Mouse (Mus musculus) hindbrain, embryonic 13.5 days (tissue): ENCODE results near the gene B3gnt4. TPM values are rescaled to one million over a fixed set of nuclear protein-coding genes. Genes with fewer than 3 reads are reported as not detected.
"Not testable (repeated sequence)": the region's sequence is repeated elsewhere in the genome, so short reads cannot be mapped to it uniquely, and the experiment has no call there.

Source experiments
- ATAC-seq: fragments of 200-750 bp; cut with Nextera tagmentation; 2 replicates; pipeline ENCODE4 v1.8.0; 2017; ENCODE audit warnings: moderate TSS enrichment; ENCODE audit not compliant: low FRiP score
- H3K27ac ChIP-seq: fragments of 300-500 bp; sonication (generic); 2 replicates; pipeline ENCODE4 v1.5.1; 2015; ENCODE audit warnings: inconsistent platforms, mild to moderate bottlenecking, moderate library complexity
- H3K27me3 ChIP-seq: fragments of 300-500 bp; sonication (generic); 2 replicates; pipeline ENCODE4 v1.6.1; 2015; ENCODE audit warnings: mild to moderate bottlenecking, inconsistent platforms
- H3K36me3 ChIP-seq: fragments of 300-500 bp; sonication (generic); 2 replicates; pipeline ENCODE4 v1.6.1; 2015; ENCODE audit warnings: mild to moderate bottlenecking, inconsistent platforms
- H3K4me1 ChIP-seq: fragments of 300-500 bp; sonication (generic); replicated peaks from 2 replicates; pipeline ENCODE4 v1.6.1; 2015; ENCODE audit warnings: inconsistent platforms
- H3K4me2 ChIP-seq: fragments of 300-500 bp; sonication (generic); 2 replicates; pipeline ENCODE4 v1.6.1; 2015; ENCODE audit warnings: inconsistent platforms, mild to moderate bottlenecking, moderate library complexity
- H3K4me3 ChIP-seq: fragments of 300-500 bp; sonication (generic); 2 replicates; pipeline ENCODE4 v1.5.1; 2015; ENCODE audit warnings: mild to moderate bottlenecking, inconsistent platforms
- H3K9ac ChIP-seq: fragments of 300-500 bp; sonication (generic); 2 replicates; pipeline ENCODE4 v1.6.1; 2015; ENCODE audit warnings: mild to moderate bottlenecking, inconsistent platforms
- H3K9me3 ChIP-seq: fragments of 300-500 bp; sonication (generic); 2 replicates; pipeline ENCODE4 v1.6.1; 2016; ENCODE audit warnings: inconsistent platforms
- WGBS: fragments of 180-500 bp; shearing (Covaris S2); methylation state at CpG from one replicate; pipeline ENCODE4 v1.1.7; 2015; 5-methylcytosine and 5-hydroxymethylcytosine counted together
- polyA plus RNA-seq: library from polyadenylated mRNA; unstranded; fragments of >200 nt; fragmentation: Nextera tagmentation; extraction: Ambion mirVana; gene quantifications from 2 replicates; pipeline ENCODE4 v1.2.1, GENCODE M21; 2015

B3gnt4 gene
- polyA plus RNA-seq, 1 experiment from 2014 or later = 1.6 TPM

- not testable (repeated sequence) for H3K4me2 ChIP-seq, H3K9ac ChIP-seq, H3K9me3 ChIP-seq, H3K27ac ChIP-seq, ATAC-seq, H3K27me3 ChIP-seq, H3K4me3 ChIP-seq
- 78% methylated on average over 3 of the region's 3 CpGs for WGBS
- Histone ChIP-seq H3K36me3 (peaks cover 53% of the 10 kb centered on the region), H3K4me1 (peaks cover 21% of the 10 kb centered on the region)
Measured at GRCm38 (mm10) chr5:123511426-123511825, 1.2 kb downstream of the B3gnt4 start.

DNA sequence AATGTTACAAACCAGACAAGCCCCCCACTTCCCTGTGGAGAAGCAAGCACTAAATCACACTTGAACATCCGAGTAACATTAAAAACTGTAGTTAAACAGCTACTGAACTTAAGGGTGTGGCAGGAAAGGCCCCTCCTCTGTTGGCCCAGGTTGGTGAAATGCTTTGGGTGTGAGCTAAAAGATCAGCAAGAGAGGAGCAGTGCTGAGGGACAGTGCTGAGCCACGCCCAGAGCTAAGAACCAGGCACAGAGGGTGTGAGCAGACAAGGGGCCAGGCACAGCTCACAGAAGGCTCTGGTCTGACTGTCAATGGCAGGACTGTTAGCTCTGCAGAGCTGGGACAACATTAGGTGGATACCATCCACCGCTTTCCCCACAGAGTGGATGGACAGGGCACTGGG, 1.8 kb downstream of the B3gnt4 start:
- no peak for ATAC-seq
- Histone ChIP-seq H3K4me3 (no peak overlapping the region), H3K36me3 (peaks cover 60% of the 10 kb centered on the region), H3K4me2 (no peak overlapping the region), H3K9me3 (no peaks in the 10 kb centered on the region), H3K4me1 (peaks cover 21% of the 10 kb centered on the region), H3K27ac (no peak overlapping the region), H3K27me3 (peaks cover 5% of the 10 kb centered on the region; the same call in 1 of the 2 replicates), H3K9ac (0 out of 2 replicates have a peak overlapping the region, but pooled peaks have one; percentile 2)
- WGBS = 82% methylated on average over 3 of the region's 3 CpGs

- no peaks in the 10 kb centered on the region for H3K9me3 ChIP-seq
- H3K9ac ChIP-seq = no peak overlapping the region
- H3K4me3 ChIP-seq = no peak overlapping the region
- H3K36me3 ChIP-seq = peaks cover 87% of the 10 kb centered on the region
- H3K27me3 ChIP-seq = no peaks in the 10 kb centered on the region
- ATAC-seq = no peak
- WGBS = 88% methylated on average over 5 of the region's 5 CpGs
- H3K4me1 ChIP-seq = peaks cover under 1% of the 10 kb centered on the region; the same call in 1 of the 2 replicates
- H3K4me2 ChIP-seq = no peak overlapping the region
- H3K27ac ChIP-seq = no peak overlapping the region
Measured at GRCm38 (mm10) chr5:123514871-123515270, 4.6 kb downstream of the B3gnt4 start.

DNA sequence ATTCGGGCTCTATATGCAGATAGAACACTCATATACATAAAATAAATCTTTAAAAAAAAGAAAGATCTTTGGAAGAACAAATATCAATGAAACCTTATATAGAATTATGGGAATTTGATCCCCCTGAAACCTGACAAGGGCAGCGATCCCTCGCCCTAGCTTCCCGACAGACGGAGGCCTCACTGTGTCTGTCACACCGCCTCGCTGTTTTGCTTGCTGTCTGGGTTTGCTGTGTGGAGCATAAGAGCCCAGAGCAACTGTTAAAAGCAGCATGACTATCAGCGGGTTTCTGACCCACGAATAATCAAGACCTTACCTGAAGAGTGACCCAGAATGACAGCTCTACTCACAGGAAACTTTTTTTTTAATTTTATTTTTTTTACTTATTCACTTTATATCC, 10.4 kb downstream of the B3gnt4 start:
- 89% methylated on average over 9 of the region's 9 CpGs for WGBS
- Histone ChIP-seq H3K27ac (no peak overlapping the region), H3K9ac (no peak overlapping the region), H3K4me2 (no peak overlapping the region), H3K36me3 (peaks cover 42% of the 10 kb centered on the region), H3K27me3 (no peaks in the 10 kb centered on the region), H3K4me3 (no peak overlapping the region), H3K4me1 (peaks cover 30% of the 10 kb centered on the region), H3K9me3 (no peaks in the 10 kb centered on the region)
- no peak for ATAC-seq

GRCm38 (mm10) chr5:123521621-123522020, 11.4 kb downstream of the B3gnt4 start:
- Histone ChIP-seq H3K4me2 (no peak overlapping the region; the same call in 1 of the 2 replicates), H3K4me1 (peaks cover 30% of the 10 kb centered on the region), H3K4me3 (no peak overlapping the region), H3K27me3 (no peaks in the 10 kb centered on the region), H3K36me3 (peaks cover 33% of the 10 kb centered on the region), H3K9ac (0 out of 2 replicates have a peak overlapping the region, but pooled peaks have one; percentile 35), H3K27ac (no peak overlapping the region), H3K9me3 (no peaks in the 10 kb centered on the region)
- ATAC-seq = no peak
- WGBS = 85% methylated on average over 1 of the region's 1 CpGs

DNA sequence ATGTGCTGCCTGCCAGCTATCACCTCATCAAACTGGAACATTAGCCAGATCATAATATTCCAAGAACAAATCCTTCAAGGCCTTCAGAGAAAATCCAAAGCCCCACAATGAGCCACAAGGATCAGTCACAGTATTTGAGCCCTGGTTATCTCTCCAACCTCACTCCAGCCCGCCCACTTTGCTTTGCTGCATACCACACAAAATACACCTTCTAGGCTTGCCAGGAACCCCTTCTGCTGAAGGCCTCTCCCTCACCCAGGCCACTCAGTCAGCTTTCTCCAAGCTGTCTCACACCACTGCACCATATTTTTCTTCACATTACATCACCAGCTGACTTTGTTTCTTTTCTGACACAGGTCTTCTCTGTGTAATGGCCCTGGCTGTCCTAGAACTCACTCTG, 11.9 kb downstream of the B3gnt4 start:
- Histone ChIP-seq H3K4me3 (no peak overlapping the region), H3K9ac (0 out of 2 replicates have a peak overlapping the region, but pooled peaks have one; percentile 87), H3K4me1 (peaks cover 30% of the 10 kb centered on the region), H3K27ac (no peak overlapping the region), H3K27me3 (no peaks in the 10 kb centered on the region), H3K9me3 (no peaks in the 10 kb centered on the region), H3K36me3 (peaks cover 27% of the 10 kb centered on the region), H3K4me2 (no peak overlapping the region; the same call in 1 of the 2 replicates)
- whole genome bisulfite sequencing = 95% methylated on average over 1 of the region's 1 CpGs
- ATAC-seq = no peak

- peaks cover 27% of the 10 kb centered on the region for H3K36me3 ChIP-seq
- WGBS = under 1% methylated on average over 81 of the region's 82 CpGs
- no peaks in the 10 kb centered on the region for H3K9me3 ChIP-seq
- H3K4me2 ChIP-seq = peak within 1 kb of the TSS; percentile 95
- no peaks in the 10 kb centered on the region for H3K27me3 ChIP-seq
- H3K4me1 ChIP-seq = peaks cover 30% of the 10 kb centered on the region
- peak within 1 kb of the TSS; percentile 87 for H3K9ac ChIP-seq
- ATAC-seq = peak; percentile 98
- H3K27ac ChIP-seq = peak within 1 kb of the TSS; percentile 81
- peak within 1 kb of the TSS; percentile 90 for H3K4me3 ChIP-seq
Measured at GRCm38 (mm10) chr5:123523692-123524392, 13.6 kb downstream of the B3gnt4 start, which contains the start of gene Diablo. Diablo (minus strand) TSS chr5:123524176.

DNA sequence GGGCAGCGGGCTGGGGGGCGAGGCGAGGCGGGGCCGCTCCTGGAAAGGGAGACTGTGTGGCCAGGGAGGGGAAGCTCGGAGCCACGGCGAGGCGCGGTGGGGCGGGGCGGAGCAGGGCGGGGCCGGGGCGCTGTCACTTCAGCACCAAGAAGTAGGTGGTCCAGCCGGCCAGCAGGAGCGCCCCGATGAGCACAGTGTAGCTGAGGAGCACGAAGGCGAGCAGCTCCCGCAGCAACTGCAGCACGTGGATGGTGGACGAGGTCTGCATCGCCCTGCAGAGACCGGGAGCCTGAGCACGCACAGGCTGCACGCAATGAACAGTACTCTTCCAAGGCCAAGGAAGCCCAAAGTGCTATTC, 14.1 kb downstream of the B3gnt4 start:
- H3K9me3 ChIP-seq = no peaks in the 10 kb centered on the region
- peak overlapping the region; percentile 95 for H3K4me2 ChIP-seq
- peaks cover 28% of the 10 kb centered on the region for H3K36me3 ChIP-seq
- WGBS = under 1% methylated on average over 27 of the region's 27 CpGs
- H3K27ac ChIP-seq = peak overlapping the region; percentile 81
- no peaks in the 10 kb centered on the region for H3K27me3 ChIP-seq
- H3K4me1 ChIP-seq = peaks cover 30% of the 10 kb centered on the region
- ATAC-seq = peak; percentile 94
- peak overlapping the region; percentile 73 for H3K9ac ChIP-seq
- H3K4me3 ChIP-seq = peak overlapping the region; percentile 90

- H3K4me1 ChIP-seq = peaks cover 30% of the 10 kb centered on the region
- ATAC-seq = no peak
- peak within 1 kb of the TSS; percentile 90 for H3K4me3 ChIP-seq
- H3K27me3 ChIP-seq = no peaks in the 10 kb centered on the region
- no peaks in the 10 kb centered on the region for H3K9me3 ChIP-seq
- peak within 1 kb of the TSS; percentile 73 for H3K9ac ChIP-seq
- WGBS = 87% methylated on average over 7 of the region's 7 CpGs
- H3K4me2 ChIP-seq = peak within 1 kb of the TSS; percentile 95
- H3K27ac ChIP-seq = peak within 1 kb of the TSS; percentile 81
- H3K36me3 ChIP-seq = peaks cover 31% of the 10 kb centered on the region
Measured at GRCm38 (mm10) chr5:123525281-123525680, 15.0 kb downstream of the B3gnt4 start, which contains the start of gene Gm49027. Gm49027 (minus strand) TSS chr5:123525488.

- Histone ChIP-seq H3K27ac (no peak overlapping the region), H3K9me3 (no peaks in the 10 kb centered on the region), H3K9ac (no peak overlapping the region), H3K27me3 (no peaks in the 10 kb centered on the region), H3K36me3 (peaks cover 38% of the 10 kb centered on the region), H3K4me1 (peaks cover 30% of the 10 kb centered on the region), H3K4me3 (no peak overlapping the region), H3K4me2 (no peak overlapping the region)
- 89% methylated on average over 9 of the region's 9 CpGs for WGBS
- ATAC-seq = no peak
Measured at GRCm38 (mm10) chr5:123525916-123526495, 15.7 kb downstream of the B3gnt4 start.

- no peak overlapping the region for H3K4me3 ChIP-seq
- no peak overlapping the region for H3K27ac ChIP-seq
- no peak for ATAC-seq
- H3K4me1 ChIP-seq = peaks cover 10% of the 10 kb centered on the region
- no peak overlapping the region for H3K9ac ChIP-seq
- 83% methylated on average over 7 of the region's 7 CpGs for WGBS
- no peaks in the 10 kb centered on the region for H3K27me3 ChIP-seq
- no peak overlapping the region for H3K4me2 ChIP-seq
- H3K9me3 ChIP-seq = no peaks in the 10 kb centered on the region
- H3K36me3 ChIP-seq = peaks cover 64% of the 10 kb centered on the region
Measured at GRCm38 (mm10) chr5:123528641-123529040, 18.4 kb downstream of the B3gnt4 start.

DNA sequence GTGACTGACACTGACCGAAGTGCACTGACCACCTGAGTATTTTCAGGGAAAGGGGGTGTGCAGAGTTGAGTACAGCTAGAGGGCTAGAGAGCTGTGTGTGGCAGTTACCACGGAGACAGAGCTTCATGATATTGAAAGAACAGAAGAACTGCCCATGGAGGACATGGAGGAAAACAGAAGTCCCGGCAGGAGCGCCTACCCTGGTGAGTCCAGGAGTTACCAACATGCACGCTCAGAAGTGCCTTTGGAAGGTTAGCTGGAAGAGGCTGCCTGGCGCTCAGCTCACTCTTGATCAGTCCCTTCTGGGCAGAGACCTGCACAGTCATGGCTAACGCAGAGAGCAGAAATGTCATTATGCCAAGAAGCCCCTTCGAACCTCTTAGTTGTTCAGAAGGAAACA, 19.8 kb downstream of the B3gnt4 start:
- no peak for ATAC-seq
- Histone ChIP-seq H3K4me1 (peaks cover 3% of the 10 kb centered on the region), H3K9me3 (no peaks in the 10 kb centered on the region), H3K9ac (no peak overlapping the region), H3K4me2 (no peak overlapping the region), H3K4me3 (no peak overlapping the region), H3K27me3 (no peaks in the 10 kb centered on the region), H3K27ac (no peak overlapping the region), H3K36me3 (peaks cover 77% of the 10 kb centered on the region)
- 91% methylated on average over 8 of the region's 8 CpGs for WGBS
